Mouse (Mus musculus) heart, embryonic 14.5 days (tissue): ENCODE data around the gene Tas1r1. TPM values are rescaled to one million over a fixed set of nuclear protein-coding genes. Genes with fewer than 3 reads are reported as not detected.

Experiments
- ATAC-seq: fragments of 200-750 bp; cut with Nextera tagmentation; 2 replicates; pipeline ENCODE4 v1.8.0; 2017; ENCODE audit warnings: low read depth, moderate TSS enrichment; ENCODE audit not compliant: insufficient number of reproducible peaks, insufficient read depth, low FRiP score
- H3K27ac ChIP-seq, 2 experiments: fragments of 200-500 bp in 1 of 2; fragments of 300-500 bp in 1 of 2; sonication (generic) in 1 of 2; replicated peaks in 1 of 2; 2 replicates each; pipeline ENCODE4 v1.5.1; 2012 to 2014; ENCODE audit warnings: low read depth in 2 of 2, low read length in 2 of 2, control low read depth in 1 of 2, mild to moderate bottlenecking in 1 of 2, mixed read lengths in 1 of 2; ENCODE audit not compliant: control insufficient read depth in 1 of 2, insufficient read depth in 1 of 2
- H3K27me3 ChIP-seq: fragments of 300-500 bp; sonication (generic); 2 replicates; pipeline ENCODE4 v1.6.1; 2014; ENCODE audit warnings: mild to moderate bottlenecking, low read length, control low read depth; ENCODE audit not compliant: control insufficient read depth, insufficient read depth
- H3K36me3 ChIP-seq: fragments of 300-500 bp; sonication (generic); 2 replicates; pipeline ENCODE4 v1.6.1; 2014; ENCODE audit warnings: mild to moderate bottlenecking, control low read depth, low read length, mixed read lengths; ENCODE audit not compliant: control insufficient read depth, insufficient read depth
- H3K4me1 ChIP-seq, 2 experiments: fragments of 200-500 bp in 1 of 2; fragments of 300-500 bp in 1 of 2; sonication (generic) in 1 of 2; 2 replicates each; pipeline ENCODE4 v1.6.1; 2012 to 2014; ENCODE audit warnings: low read length in 2 of 2, control low read depth in 1 of 2, mixed read lengths in 1 of 2; ENCODE audit not compliant: control insufficient read depth in 2 of 2, insufficient read depth in 2 of 2
- H3K4me2 ChIP-seq: fragments of 300-500 bp; sonication (generic); 2 replicates; pipeline ENCODE4 v1.6.1; 2014; ENCODE audit warnings: mild to moderate bottlenecking, low read length
- H3K4me3 ChIP-seq, 2 experiments: fragments of 200-500 bp in 1 of 2; fragments of 300-500 bp in 1 of 2; sonication (generic) in 1 of 2; 2 replicates each; pipeline ENCODE4 v1.5.1; 2012 to 2014; ENCODE audit warnings: low read length in 2 of 2, mild to moderate bottlenecking in 2 of 2, control low read depth in 1 of 2, low read depth in 1 of 2, moderate library complexity in 1 of 2; ENCODE audit not compliant: control insufficient read depth in 1 of 2, insufficient read depth in 1 of 2
- H3K9ac ChIP-seq: fragments of 300-500 bp; sonication (generic); 2 replicates; pipeline ENCODE4 v1.6.1; 2014; ENCODE audit warnings: mild to moderate bottlenecking, low read length
- H3K9me3 ChIP-seq: fragments of 300-500 bp; sonication (generic); 2 replicates; pipeline ENCODE4 v1.6.1; 2016; ENCODE audit warnings: low read length, control low read depth; ENCODE audit not compliant: control insufficient read depth
- WGBS: fragments of 180-500 bp; shearing (Covaris S2); extraction: QIAGEN DNeasy Blood & Tissue Kit; methylation state at CpG from one replicate; pipeline ENCODE4 v1.1.7; 2014; 5-methylcytosine and 5-hydroxymethylcytosine counted together
- polyA plus RNA-seq: library from polyadenylated mRNA; unstranded; fragments of >200 nt; fragmentation: Nextera tagmentation; extraction: Ambion mirVana; gene quantifications from 2 replicates; pipeline ENCODE4 v1.2.1, GENCODE M21; 2014

Gene Tas1r1
- polyA plus RNA-seq, 1 experiment from 2014 or later: 0.09 TPM

DNA sequence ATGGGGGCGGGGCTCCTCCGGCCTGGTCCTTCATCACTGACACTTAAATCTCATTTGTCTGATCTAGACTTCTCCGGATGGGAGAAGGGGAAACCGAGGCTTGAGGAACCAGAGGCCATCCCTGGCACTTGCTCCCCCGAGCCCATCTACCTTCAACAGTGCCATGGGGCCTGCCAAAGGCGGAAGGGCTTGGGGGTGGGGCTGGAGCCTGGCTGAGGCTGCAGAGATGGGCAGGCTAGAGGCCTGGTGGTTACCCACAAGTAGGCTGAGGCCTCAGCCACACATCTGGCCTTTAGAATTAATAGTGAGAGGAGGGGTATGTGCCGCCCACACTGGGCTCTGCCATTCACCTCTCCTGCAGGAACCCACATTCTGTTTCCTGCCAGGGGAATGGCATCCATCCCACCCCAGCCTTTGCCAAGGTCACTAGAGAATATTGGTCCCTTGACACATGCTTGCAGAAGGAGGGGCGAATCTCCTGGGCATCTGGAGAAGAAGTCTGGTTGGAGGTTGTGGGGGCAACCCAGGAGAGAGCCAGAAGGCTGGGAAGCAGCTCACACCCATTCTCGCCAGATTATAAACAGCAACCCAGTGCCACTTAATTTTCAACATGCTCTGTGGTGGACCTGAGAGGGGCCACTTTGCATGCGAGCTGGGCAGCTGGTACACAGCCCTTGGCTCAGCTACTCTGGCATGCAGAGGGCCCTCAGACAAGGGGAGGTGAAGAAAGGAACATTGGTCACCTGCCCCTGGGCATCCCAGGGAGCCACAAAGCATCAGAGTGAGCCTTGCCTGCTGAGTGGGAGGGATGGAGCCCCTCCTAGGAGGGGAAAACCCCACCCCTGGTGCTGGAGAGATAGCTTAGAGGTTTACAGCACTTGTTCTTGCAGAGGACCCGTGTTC is 32.4 kb upstream of the Tas1r1 start:
- Histone ChIP-seq H3K9ac (no peak overlapping the region), H3K9me3 (no peaks in the 10 kb centered on the region), H3K4me2 (no peak overlapping the region), H3K4me1 (peaks cover 9% of the 10 kb centered on the region in 2 experiments; a peak in 3 of 4 replicates), H3K4me3 (no peak overlapping the region), H3K27me3 (no peaks in the 10 kb centered on the region), H3K27ac (no peak overlapping the region), H3K36me3 (no peaks in the 10 kb centered on the region)
- no peak for ATAC-seq
- 79% methylated on average over 11 of the region's 11 CpGs for WGBS

DNA sequence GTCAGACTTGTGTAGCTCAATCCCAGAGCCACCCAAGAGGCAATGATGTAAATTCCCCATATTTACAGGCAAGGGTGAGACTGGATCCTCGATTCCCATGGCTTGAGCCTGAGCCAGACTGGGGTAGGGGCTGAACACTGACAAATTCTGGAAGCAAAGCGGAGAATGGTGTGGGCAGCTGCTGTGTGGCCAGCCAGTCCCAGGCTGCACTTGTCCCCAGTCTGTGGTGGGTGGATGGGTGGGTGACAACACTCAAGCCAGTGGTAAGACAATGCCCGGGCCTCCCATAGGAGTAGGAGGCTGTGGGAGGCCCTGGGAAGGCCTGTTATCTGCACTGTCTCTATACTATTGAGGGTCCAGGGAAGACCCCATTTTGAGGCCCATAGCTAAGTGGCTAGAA is 30.9 kb upstream of the Tas1r1 start:
- ATAC-seq: no peak
- Histone ChIP-seq H3K9me3 (no peaks in the 10 kb centered on the region), H3K27me3 (no peaks in the 10 kb centered on the region), H3K27ac (no peak overlapping the region), H3K4me1 (peaks cover 9% of the 10 kb centered on the region in 2 experiments; a peak in 3 of 4 replicates), H3K36me3 (no peaks in the 10 kb centered on the region), H3K4me3 (no peak overlapping the region), H3K4me2 (no peak overlapping the region), H3K9ac (no peak overlapping the region)
- 81% methylated on average over 3 of the region's 3 CpGs for WGBS

DNA sequence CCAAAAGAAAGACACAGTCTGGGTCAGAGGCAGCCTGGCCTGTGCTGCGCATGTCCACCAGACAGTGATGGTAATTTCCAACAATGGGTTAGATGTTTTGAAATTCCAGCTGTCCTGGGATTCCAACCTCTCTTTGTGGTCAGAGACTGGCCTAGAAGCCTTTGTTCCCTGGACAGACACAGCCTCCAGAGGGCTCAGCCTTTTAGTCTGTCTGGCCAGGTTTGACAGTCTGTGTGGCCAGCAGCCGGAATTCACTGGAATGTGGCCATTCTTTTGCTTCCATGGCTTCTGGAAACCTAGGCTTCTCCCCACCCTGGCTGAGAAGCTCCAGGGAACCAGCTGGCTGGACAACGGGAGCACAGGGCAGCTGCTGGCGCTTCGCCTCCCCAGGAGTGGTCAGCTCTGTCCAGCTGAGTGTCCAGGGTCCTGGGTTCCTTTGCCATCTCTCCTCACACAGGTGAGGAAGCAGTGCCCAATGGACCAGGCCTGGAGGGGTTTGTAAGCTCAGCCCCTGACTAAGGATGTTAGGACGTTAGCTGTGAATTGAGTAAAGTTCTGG is 29.9 kb upstream of the Tas1r1 start:
- Histone ChIP-seq H3K9ac (no peak overlapping the region), H3K27me3 (no peaks in the 10 kb centered on the region), H3K4me3 (no peak overlapping the region), H3K9me3 (no peaks in the 10 kb centered on the region), H3K4me1 (peaks cover 9% of the 10 kb centered on the region in 2 experiments; a peak in 3 of 4 replicates), H3K27ac (no peak overlapping the region), H3K36me3 (no peaks in the 10 kb centered on the region), H3K4me2 (no peak overlapping the region)
- 73% methylated on average over 6 of the region's 6 CpGs for WGBS
- ATAC-seq: no peak

DNA sequence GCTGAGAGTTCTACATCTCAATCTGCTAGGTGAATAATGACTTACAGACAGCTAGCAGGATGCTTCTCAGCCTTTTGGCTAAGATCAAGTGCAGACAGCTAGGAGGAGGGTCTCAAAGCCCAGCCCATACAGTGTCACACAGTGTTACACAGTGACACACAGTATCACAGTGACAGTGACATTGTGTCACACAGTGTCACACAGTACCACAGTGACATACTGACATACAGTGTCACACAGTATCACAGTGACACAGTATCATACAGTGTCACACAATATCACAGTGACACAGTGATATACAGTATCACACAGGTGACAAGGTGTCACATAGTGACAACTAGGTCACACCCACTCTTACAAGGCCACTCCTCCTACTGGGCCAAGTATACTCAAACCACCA is 28.9 kb upstream of the Tas1r1 start:
- Histone ChIP-seq H3K4me3 (no peak overlapping the region), H3K36me3 (no peaks in the 10 kb centered on the region), H3K27ac (no peak overlapping the region), H3K9ac (no peak overlapping the region), H3K4me1 (peaks cover 3 to 4% of the 10 kb centered on the region in 2 experiments; a peak in 2 of 4 replicates), H3K4me2 (no peak overlapping the region), H3K9me3 (no peaks in the 10 kb centered on the region), H3K27me3 (no peaks in the 10 kb centered on the region)
- ATAC-seq: no peak

DNA sequence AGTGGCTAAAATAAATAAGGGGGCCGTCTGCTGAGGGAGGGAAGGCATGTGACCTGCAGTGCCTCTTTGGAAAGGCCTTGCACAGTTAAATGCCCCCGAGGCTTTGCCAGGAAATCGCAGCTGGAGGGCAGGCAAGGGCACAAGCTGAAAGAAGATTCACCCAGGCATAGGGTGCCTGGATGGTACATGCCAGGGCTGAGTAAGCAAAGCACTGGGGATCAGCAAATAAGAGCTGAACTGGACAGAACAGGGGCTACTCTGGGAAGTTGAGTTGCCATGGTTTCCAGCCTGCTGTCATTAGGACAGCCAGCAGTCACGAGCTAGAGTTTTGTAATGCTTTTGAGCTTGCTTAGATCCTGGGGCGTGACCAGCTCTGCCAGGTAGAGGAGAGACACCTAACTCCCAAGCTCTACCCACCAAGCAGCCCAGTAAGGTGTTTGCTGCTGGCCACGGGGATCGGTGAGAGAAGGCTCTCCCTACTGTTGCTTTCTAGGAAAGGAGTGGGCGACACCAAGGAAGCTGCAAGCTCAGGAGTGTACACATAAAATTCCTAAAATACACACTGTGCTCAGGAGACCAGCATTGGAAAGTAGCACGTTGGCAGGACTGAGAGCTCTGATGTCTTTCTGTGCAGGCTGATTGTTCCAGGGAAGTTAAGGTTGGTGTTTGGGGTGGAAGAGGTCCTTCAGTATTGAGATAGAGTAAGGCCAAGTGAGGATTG is 24.2 kb upstream of the Tas1r1 start:
- peaks cover 34% of the 10 kb centered on the region for H3K36me3 ChIP-seq
- 63% methylated on average over 9 of the region's 9 CpGs for WGBS
- H3K27ac ChIP-seq: no peak overlapping the region
- H3K4me3 ChIP-seq: no peak overlapping the region
- no peaks in the 10 kb centered on the region for H3K9me3 ChIP-seq
- no peaks in the 10 kb centered on the region for H3K4me1 ChIP-seq
- ATAC-seq: no peak
- H3K27me3 ChIP-seq: no peaks in the 10 kb centered on the region
- H3K9ac ChIP-seq: no peak overlapping the region
- H3K4me2 ChIP-seq: no peak overlapping the region

DNA sequence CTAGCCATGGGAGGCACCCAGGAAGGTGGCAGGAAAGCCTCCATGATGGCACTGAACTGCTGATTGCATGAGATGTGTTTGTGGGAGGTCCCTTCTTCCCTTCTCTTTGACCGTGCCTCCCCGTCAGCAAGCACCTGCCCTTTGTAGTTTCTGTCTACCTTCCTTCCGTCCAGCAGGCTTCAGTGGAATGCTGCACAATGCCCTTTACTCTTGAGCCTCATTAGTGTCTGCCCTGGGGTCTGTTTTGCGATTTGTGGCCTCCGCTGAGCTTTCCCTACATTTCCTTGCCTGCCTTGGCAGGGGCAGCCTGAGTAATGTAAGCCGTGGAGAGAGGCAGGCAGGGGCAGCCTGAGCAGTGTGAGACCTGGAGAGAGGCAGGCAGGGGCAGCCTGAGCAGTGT is 6.2 kb upstream of the Tas1r1 start:
- Histone ChIP-seq H3K27me3 (no peaks in the 10 kb centered on the region), H3K9ac (no peak overlapping the region), H3K27ac (no peak overlapping the region), H3K9me3 (no peaks in the 10 kb centered on the region), H3K4me1 (peaks cover 5 to 8% of the 10 kb centered on the region in 2 experiments), H3K4me2 (no peak overlapping the region), H3K4me3 (no peak overlapping the region), H3K36me3 (peaks cover 85% of the 10 kb centered on the region)
- WGBS: 76% methylated on average over 6 of the region's 6 CpGs
- ATAC-seq: no peak

DNA sequence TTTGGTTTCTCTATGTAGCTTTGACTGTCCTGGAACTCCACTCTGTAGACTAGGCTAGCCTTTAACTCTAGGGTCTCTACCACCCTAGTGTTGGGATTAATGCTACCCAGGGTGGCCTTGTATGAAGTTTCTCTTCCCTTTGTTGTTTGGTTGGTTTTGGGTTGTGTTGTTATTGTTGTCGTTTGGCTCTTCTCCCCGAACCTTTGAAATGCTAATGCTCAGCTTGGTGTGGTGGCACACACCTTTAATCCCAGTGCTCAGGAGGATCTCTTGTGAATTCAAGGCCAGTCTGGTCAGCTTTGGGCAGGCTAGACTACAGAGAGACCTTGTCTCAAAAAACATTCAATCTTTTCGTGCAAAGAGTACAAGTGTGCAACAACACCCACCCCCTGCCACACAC is 4.8 kb upstream of the Tas1r1 start:
- no peak overlapping the region for H3K4me3 ChIP-seq
- H3K36me3 ChIP-seq: peaks cover 72% of the 10 kb centered on the region
- H3K4me1 ChIP-seq: peaks cover 6 to 8% of the 10 kb centered on the region in 2 experiments
- no peaks in the 10 kb centered on the region for H3K27me3 ChIP-seq
- no peak overlapping the region for H3K9ac ChIP-seq
- H3K4me2 ChIP-seq: no peak overlapping the region
- ATAC-seq: no peak
- H3K27ac ChIP-seq: no peak overlapping the region
- 87% methylated on average over 3 of the region's 3 CpGs for WGBS
- no peaks in the 10 kb centered on the region for H3K9me3 ChIP-seq
